Mouse (Mus musculus): ENCODE results near the gene Mgat2. TPM values are rescaled to one million over a fixed set of nuclear protein-coding genes. Genes with fewer than 3 reads are reported as not detected.

Mgat2 gene
- polyA plus RNA-seq, 1 experiment = 27.4 TPM

DNA sequence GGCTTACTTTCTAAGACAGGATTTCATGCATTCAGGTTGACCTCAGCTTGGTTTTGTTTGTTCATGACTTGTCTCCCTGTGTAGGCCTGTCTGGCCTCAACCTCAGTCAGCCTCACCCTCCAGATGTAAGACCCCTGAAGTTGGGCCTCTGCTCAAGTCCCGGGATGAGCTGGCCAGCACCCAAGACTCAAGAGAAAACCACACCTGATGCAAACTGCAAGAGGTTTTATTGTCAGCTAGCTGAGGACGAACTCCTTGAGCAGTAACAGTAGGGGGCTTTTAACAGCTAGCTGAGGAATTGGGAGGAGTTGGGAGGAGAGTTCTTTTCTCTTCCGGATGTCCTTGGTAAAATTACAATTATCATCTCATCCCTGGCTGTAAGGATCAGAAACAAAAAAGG, 6.4 kb upstream of the Mgat2 start:
- no peak for DNase-seq (ENCODE audit: low spot score)

DNA sequence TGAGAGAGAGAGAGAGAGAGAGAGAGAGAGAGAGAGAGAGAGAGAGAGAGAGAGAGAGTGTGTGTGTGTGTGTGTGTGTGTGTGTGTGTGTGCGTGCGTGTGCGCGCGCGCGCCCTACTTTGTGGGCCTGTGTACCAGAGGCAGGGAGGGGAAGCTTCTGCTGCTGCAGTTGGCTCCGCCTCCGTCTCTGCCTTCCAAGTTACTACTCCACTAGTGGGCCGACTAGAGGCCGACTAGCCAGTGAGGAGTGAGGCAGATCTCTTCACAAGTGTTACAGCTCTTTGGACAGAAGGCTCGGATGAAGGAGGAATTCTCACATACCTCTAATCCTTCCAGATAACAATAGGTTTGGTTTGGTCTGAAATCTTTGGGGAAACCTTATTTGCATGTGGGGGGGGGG, 4.6 kb upstream of the Mgat2 start:
- no peak for DNase-seq (ENCODE audit: low spot score)

DNA sequence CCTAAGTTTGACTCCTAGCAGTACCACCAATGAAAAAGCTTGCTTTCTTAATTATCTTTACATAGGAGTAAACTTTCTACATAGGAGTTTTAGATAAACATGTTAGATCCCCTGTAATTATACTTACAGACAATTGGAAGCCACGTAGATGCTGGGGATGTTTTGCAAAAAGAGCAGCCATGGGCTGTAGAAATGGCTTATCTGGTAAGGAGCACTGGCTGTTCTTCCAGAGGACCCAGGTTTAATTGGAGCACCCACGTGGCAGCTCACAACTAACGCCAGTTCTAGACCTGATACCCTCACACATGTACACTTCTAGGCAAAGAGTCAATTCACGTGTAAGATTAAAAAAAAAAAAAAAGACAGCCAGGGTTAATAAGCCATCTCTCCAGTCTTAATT, 2.2 kb upstream of the Mgat2 start:
- DNase-seq (ENCODE audit: low spot score) = no peak

DNA sequence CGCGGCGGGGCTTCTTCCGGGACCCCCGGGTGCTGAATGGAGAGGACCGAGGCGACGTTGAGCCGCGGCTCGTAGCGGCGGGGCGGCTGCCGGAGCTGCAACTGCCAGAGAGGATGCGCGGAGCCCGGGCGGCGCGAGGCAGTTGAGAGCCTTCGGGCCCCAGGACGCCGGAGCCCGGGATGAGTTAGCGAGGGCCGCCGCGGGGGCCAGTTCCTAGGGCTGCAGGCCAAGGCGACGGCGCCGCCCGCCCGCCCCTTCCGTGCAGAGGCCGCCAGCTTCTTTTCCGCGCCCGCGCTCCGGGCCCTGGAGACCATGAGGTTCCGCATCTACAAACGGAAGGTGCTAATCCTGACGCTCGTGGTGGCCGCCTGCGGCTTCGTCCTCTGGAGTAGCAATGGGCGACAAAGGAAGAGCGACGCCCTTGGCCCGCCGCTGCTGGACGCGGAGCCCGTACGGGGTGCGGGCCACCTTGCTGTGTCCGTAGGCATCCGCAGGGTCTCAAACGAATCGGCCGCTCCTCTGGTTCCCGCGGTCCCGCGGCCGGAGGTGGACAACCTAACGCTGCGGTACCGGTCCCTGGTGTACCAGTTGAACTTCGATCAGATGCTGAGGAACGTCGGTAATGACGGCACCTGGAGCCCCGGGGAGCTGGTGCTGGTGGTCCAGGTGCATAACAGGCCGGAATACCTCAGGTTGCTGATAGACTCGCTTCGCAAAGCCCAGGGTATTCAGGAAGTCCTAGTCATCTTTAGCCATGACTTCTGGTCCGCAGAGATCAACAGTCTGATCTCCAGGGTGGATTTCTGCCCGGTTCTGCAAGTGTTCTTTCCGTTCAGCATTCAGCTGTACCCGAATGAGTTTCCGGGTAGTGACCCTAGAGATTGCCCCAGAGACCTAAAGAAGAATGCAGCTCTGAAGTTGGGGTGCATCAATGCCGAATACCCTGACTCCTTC, 662 bp downstream of the Mgat2 start:
- DNase-seq (ENCODE audit: low spot score) = no peak

DNA sequence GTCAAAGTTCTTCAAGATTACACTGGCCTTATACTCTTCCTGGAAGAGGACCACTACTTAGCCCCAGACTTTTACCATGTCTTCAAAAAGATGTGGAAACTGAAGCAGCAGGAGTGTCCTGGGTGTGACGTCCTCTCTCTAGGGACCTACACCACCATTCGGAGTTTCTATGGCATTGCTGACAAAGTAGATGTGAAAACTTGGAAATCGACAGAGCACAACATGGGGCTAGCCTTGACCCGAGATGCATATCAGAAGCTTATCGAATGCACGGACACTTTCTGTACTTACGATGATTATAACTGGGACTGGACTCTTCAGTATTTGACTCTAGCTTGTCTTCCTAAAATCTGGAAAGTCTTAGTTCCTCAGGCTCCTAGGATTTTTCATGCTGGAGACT, 1.4 kb downstream of the Mgat2 start:
- DNase-seq (ENCODE audit: low spot score) = no peak

DNA sequence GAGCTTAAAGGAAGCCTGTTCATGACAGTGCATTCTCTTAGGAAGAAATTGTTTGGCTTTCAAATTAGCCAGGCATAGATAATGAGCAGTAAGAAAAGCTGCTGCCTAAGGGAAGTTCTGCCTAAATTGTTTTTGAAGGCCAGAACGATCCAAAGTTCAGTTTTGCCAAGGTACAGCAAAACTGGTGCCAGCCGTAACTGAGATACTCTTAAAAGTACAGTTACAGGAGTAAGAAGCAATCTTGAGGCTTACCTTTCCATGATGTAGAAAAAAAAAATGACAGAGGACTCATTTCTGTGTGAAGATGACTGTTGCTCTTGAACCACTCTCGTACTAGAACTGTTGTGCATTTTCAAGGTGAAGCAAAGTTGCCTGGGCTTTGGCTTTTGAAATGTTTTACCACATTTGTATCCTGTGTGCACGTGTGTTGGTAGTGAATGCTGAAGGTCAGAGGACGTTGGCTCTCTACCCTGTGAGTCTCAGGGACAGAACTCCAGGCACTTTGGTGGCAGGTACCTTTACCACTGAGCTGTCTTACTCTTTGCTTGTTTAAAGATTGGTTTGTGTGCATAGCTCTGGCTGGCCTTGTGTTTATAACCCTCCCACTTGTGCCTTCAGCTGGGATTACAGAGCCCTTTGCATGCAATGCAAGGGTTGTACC, 3.0 kb downstream of the Mgat2 start:
- DNase-seq (ENCODE audit: low spot score) = no peak

DNA sequence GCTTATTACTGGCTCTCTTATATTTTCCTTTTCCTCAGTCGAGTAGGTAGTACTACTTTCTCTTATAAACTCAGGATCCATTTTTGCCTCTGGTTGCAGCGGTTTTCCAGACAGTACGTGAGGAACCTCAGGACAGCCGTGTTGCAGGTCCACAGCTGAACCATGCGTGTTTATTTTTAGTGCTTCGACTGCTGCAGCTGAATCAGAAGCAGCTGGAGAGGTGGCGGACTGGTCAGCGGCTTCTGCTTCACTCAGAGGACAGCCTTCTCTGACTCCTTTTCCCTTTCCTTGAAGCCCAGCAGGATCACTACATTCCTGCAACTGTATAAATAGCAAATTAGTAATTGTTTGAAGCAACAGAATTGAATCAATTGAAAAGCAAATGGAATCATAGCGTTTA, 6.1 kb downstream of the Mgat2 start:
- DNase-seq (ENCODE audit: low spot score) = no peak

DNA sequence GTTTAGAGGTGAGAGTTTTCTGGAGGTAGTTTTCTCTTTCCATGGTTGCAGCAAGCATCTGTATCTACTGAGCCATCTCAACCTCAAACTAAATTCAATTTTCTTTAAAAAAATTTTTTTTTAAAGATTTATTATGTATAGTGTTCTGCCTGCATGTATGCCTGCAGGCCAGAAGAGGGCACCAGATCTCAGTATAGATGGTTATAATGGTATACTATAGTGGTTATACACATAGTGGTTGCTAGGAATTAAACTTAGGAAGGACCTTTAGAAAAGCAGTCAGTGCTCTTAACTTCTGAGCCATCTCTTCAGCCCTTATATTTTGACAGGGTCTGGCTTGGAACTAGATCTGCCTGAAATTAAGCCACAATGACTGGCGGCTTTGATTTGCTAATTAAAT, 6.6 kb downstream of the Mgat2 start:
- DNase-seq (ENCODE audit: low spot score) = no peak

DNA sequence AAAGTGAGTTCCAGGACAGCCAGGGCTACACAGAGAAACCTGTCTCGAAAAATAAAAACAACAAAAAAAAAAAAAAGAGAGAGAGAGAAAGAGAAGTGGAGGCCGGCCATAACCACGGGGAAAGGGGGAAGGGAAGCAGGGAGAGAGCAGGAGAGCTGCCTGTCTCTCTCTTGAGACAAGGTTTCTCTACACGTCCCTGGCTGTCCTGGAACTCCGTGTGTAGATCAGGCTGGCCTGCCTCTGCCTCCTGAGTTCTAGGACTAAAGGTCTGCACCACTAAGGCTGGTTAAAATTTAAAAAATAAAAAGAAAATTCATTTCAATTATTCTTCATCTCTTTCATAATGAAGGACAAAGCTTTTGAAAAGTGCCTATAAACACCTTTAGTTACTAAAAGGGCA, 7.4 kb downstream of the Mgat2 start:
- no peak for DNase-seq (ENCODE audit: low spot score)

DNA sequence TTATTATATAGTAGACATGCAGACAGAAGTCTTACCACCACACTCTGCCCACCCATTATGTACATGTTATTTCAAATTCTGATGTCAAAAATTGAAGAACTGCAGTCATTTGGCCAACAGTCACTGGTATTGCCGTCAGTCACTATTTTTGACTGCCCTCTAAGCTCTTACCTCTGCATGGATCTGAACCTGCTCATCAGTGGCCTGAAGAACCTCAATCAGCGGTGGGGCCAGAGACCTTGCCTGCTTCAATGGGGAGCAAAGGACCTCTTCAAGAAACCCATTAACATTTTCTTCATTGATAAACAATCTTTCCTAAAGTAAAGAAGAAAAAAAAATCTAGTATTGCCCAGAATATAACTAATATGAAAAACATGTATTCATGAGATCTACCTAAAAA, 8.7 kb downstream of the Mgat2 start:
- DNase-seq (ENCODE audit: low spot score) = no peak

DNA sequence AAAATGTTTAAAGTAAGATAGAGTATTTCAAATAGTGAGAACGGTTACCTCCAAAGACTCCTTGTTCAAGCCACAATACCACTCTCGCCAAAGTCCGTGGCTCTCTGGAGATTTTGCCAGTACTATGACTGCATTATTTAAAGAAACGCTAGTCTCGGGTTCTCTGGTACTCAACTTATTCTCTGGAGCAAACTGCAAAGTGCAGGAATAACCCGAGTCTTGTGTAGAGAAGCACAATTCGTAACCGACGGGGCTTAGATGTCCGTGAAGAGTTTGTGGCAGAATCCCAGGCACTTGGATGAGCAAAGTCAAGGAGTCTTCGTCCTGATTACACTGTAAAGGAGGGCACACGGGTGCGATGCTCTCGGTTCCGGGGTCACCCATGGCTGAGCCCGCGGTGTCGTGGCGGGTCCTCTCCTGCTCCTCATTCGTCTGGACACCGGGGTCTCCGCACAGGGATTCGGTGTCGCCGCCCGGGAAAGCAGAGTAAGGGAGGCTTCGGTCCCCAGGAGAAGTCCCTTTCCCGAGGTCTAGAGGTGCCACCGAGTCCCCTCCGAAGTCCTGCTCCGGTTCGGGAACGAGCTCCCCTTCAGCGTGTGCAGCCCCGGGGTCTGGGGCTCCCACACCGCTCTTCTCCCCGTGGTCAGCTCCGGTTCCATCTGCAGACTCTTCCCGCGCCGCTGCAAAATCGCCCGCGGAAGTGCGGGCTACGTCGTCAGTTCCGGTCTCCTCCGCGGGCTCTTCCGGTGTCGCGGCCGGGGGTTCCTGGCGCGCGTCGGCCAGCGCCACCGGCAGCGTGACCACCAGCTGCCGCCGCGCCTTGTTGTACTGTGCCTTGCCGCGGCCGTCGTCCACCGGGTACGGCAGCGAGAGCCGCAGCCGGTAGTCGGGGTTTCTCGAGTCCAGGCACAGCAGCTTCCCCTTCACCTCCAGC, 12.8 kb downstream of the Mgat2 start, which contains the start of gene Gm49383:
Gene Gm49383, minus strand, starts transcription at position 661 of the 934 bp plus-strand sequence.
- DNase-seq (ENCODE audit: low spot score) = peak; percentile 62

DNA sequence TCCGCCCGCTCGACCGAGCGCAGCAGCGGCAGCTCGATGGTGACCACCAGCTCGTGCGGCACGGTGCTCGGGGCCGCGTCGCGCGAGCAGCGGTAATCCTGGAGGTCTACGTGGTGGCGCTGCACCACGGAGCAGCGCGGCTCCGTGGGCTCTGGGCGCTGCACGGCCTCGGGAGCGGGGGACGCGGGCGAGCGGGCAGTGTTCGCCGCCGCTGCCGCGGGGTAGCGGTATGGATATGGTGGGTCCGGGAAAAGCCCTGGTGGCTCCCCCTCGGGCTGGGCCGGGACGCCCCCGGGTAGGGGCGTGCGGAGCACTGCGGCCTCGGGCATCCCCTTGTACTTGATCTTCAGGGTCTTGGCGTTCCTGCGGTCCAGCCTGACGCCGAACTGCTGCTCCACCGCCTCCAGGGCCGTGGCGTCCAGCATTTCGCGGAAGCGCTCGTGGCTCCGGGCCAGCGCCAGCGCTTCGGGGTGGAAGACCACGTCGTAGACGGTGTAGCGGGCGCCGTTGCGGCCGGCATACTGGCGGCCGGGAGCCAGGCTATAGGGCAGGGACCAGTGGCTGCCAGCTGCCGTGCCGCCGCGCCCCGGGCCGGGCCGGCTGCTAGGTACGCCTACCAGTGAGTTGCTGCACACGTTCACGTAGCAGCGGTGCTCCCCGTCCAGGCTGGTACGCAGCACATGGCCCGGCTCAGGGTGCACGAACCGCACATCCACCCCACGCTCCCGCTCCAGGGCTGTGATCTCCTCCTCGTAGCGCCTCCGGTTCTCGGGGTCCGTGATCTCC, 13.6 kb downstream of the Mgat2 start:
- DNase-seq (ENCODE audit: low spot score) = peak; percentile 53

DNA sequence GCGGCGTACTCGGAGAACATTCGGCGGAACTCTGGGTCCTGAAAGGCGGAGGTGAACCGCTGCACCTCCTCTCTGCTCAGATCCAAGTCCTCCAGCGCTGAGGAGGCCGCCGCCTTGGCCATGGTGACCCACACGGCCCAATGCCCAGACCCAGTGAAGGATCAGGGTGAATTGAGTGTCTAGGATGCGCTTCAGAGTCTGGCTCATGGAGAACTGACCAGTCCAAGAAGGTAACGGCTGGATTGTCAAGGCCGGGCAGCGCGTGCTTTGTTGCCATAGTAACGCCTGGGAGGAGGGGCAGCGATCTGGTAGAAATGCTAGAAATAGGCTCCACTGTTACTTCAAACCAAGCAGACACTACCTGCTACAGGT, 14.2 kb downstream of the Mgat2 start, which contains the start of gene Dnaaf2:
Gene Dnaaf2, minus strand, starts transcription at position 266 of the 372 bp plus-strand sequence.
- no peak for DNase-seq (ENCODE audit: low spot score)

DNA sequence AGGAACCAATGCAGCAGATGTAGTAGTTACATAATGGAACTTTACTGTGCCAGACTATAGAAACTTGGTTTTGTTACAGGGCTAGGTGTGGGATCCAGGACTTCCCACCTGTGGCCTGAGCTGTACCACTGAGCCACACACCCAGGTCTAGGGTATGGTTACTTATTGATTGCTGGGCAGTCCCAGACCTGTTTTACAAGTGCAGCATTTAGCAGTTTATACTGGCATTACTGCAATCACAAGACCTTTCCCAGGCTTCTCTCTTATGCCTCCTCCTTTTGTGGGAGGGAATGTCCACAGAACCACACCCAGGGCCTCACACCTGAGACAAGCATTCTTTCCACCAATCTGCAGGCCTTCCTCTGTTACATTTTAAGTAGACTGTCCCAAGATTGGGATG, 15.0 kb downstream of the Mgat2 start:
- no peak for DNase-seq (ENCODE audit: low spot score)

DNA sequence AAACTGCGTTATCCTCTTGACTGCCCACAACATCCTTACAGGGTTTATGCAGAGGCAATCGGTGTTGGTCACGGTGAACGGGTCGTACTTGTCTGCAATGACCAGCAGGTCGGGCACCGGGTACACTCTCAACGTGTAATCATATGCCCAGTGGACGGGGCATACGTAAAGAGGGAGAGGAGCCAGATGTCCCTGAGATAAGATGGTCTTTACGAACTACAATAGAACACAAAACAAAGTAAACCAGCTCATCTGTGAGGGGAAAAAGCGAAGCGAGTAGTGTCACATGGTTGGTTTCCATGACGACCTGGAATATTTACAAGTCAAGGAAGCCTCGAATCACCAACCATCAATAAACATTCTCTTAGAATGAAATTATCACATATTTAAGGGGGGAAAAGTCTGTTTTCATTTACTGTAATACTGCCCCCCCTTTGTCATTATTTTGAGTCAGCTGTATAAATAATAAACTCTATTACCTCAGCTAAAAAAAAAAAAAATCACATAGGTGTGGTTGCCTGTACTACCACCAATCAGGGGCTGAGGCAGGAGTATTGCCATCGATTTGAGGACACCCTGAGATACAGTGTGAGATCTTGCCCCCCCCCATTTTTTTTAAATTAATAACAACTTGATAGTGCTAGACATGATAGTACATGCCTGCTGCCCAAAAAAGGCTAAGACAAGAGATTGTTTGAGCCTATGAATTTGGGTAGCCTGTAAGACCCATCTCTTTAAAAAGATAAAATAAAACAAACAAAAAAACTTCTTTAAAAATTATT, 20.3 kb downstream of the Mgat2 start, which contains the start of gene Gm49384:
Gene Gm49384, minus strand, starts transcription at position 216 of the 782 bp plus-strand sequence.
- DNase-seq (ENCODE audit: low spot score) = no peak

DNA sequence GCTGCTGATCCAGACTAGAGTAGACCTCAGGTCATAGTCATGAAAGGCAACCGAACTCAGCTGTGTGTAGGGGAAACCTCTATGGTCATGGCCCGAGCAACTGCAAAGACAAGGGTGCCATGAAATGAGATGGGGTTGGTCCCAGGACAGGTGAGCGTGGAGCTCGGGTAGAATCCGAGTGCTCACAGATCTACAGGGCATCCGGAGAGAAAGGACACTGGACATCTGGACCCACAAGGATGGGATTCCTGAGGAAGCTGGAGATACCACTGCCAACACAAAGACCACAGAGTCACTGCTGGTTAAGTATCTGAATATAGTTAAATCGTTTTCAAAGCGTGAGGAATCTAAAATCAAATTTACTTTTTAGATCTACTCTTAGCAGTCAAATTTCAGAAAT, 23.4 kb downstream of the Mgat2 start:
- DNase-seq (ENCODE audit: low spot score) = no peak

DNA sequence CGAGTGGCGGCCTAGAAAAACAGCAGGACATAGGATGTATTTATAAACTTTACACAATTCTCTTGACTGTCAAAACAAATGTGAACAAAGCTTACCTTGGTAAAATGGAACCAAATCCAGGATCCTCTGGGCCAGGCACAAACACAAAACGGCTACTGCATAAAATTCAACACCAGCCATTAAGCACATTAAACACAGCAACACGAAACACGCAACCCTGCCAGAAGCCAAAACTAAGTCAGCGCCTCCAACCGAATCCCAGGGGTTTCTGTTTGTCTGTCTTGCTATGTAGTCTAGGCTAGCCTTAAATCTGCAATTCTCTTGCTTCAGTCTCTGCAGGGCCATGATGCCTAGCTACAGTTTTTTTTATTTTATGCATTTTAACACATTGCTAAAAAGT, 24.0 kb downstream of the Mgat2 start:
- DNase-seq (ENCODE audit: low spot score) = no peak

DNA sequence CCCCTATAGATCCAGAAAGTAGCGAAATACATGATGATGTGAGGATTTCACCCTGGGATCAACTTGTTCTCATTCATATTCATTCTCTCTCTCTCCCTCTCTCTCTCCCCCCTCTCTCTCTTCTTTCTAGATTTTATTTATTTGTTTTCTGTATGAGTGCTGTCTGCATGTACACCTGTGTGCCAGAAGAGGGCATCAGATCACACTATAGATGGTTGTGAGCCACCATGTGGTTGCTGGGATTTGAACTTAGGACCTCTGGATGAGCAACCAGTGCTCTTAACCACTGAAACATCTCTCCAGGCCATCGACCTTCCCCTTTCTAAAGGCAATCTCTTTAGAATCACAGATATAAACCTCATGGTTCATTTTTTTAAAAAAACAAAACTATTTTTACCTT, 24.6 kb downstream of the Mgat2 start:
- DNase-seq (ENCODE audit: low spot score) = no peak

DNA sequence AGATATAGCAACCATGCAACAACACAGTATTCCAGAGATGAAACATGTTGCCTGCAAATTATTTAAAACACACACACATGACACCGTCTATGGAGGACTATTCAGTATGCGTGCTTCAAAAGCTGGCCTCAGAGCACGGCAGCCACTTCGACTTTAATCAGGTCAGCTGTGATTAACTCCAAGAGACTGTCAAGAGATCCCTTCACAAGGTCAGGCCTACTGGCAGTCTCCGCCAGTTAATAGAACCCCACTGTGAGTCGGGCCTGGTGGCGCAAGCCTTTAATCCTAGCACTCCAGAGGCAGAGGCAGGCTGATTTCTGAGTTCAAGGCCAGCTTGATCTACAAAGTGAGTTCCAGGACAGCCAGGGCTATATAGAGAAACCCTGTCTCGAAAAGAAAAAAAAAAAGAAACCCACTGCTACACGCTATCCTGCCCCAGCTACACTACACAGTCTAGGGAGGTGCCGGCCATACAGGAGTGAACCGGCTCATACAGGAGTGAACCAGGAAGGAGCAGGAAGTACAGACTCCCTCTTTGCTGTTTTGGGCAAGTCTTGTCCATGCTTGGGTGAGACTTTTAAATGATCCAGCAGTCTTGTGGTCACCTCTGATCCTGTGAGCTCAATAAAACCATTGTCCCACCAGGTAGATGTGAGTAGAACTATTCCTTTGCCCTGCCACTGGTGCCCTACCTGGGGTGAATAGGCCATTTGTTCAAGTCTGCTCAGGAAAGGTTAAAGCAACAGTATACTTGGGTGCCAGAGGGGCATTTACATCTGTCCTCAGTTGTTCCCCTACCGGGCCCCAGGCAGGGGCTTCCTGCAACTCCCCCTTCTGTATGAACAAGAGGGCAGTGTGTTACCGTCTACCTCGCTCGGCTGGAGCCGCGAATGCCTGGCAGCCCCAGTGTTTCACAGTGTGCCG, 26.4 kb downstream of the Mgat2 start:
- no peak for DNase-seq (ENCODE audit: low spot score)
